Mouse (Mus musculus): ENCODE data around the gene Zfp609. TPM values are rescaled to one million over a fixed set of nuclear protein-coding genes. Genes with fewer than 3 reads are reported as not detected.

Gene Zfp609
- polyA plus RNA-seq (2014; fragmentation: Nextera tagmentation; extraction: Ambion mirVana), result 7.8 and 7.9 TPM in 2 replicates

DNA sequence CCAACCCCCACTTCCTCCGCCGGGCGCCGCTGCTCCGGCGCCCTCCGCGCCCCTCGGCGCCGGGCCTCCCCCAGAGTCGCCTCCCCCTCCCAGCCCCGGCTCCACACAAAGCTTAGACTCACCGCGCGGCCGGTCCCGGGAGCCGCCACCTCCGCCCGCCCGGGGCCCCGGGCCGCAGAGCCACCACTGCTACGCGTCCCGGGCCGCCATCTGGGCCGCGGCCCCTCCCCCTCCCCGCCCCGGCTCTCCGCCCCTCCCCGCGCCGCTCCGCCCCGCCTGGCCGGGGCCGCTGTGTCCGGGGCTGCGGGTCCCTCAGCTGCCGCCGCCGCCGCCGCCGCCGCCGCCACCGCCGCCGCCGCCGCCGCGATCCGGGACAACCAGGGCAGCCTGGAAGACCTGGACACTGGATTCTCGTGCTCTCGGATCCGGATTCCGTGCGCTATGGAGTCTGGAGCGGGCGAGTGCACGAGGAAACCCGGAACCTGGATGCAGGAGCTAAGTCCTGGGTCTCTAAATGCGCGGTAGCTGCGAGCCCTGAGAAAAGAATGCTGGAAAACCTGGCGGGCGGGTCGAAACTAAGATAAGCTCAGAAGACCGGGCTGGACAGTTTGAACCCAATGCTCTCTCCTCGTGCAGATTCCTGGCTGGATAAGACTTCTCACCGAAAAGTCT is at the start of gene Zfp609:
TSS of gene Zfp609 (minus strand) at position 221 of the 672 bp plus-strand sequence.
- peak within 1 kb of the TSS; percentile 77 for H3K4me3 ChIP-seq (ENCODE audit: low read depth, low read length)
- H3K4me1 ChIP-seq (replicated peaks; ENCODE audit: control insufficient read depth, insufficient read depth, low read length), result peaks cover 36% of the 10 kb centered on the region
- H3K4me2 ChIP-seq (ENCODE audit: low read length), result peak within 1 kb of the TSS; percentile 90
- no peaks in the 10 kb centered on the region for H3K9me3 ChIP-seq (ENCODE audit: control insufficient read depth, low read length)
- peak; percentile 90 for ATAC-seq (replicated peaks; ENCODE audit: low FRiP score, low TSS enrichment, low read depth)
- no peaks in the 10 kb centered on the region for H3K27me3 ChIP-seq (replicated peaks; ENCODE audit: control insufficient read depth, insufficient read depth, low read length)
- no peaks in the 10 kb centered on the region for H3K36me3 ChIP-seq (ENCODE audit: control insufficient read depth, insufficient read depth, low read length)
- peak within 1 kb of the TSS; percentile 98 for H3K27ac ChIP-seq (ENCODE audit: low read depth)
- WGBS, result under 1% methylated on average over 64 of the region's 76 CpGs
- peak within 1 kb of the TSS; percentile 96 for H3K9ac ChIP-seq (ENCODE audit: low read length)
- peak; percentile 100 for DNase-seq (ENCODE audit: low spot score)

DNA sequence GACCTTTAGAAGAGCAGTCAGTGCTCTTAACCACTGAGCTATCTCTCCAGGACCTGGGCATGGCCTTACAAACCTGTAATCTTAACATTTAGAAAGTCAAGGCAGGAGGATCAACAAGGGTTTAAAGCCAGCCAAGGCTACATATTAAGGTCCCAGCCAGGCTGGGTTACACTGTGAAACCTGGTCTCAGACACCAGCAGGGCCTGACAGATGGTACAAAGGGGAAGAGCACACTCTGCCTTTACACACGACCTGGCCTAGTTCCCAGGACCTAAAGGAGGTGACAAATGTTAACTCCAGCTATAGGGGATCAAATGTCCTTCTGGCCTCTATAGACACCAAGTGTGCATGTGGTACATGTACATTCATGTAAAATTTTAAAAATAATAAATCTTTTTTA is 32.3 kb upstream of the Zfp609 start:
- ATAC-seq (replicated peaks; ENCODE audit: low FRiP score, low TSS enrichment, low read depth), result no peak
- no peak overlapping the region for H3K27ac ChIP-seq (ENCODE audit: low read depth)
- H3K4me2 ChIP-seq (ENCODE audit: low read length), result no peak overlapping the region
- peaks cover 55% of the 10 kb centered on the region for H3K36me3 ChIP-seq (ENCODE audit: control insufficient read depth, insufficient read depth, low read length)
- H3K9ac ChIP-seq (ENCODE audit: low read length), result no peak overlapping the region
- H3K9me3 ChIP-seq (ENCODE audit: control insufficient read depth, low read length), result no peaks in the 10 kb centered on the region
- 63% methylated on average over 1 of the region's 1 CpGs for WGBS
- DNase-seq (ENCODE audit: low spot score), result no peak
- no peaks in the 10 kb centered on the region for H3K4me1 ChIP-seq (replicated peaks; ENCODE audit: control insufficient read depth, insufficient read depth, low read length)
- no peaks in the 10 kb centered on the region for H3K27me3 ChIP-seq (replicated peaks; ENCODE audit: control insufficient read depth, insufficient read depth, low read length)
- H3K4me3 ChIP-seq (ENCODE audit: low read depth, low read length), result no peak overlapping the region

- no peak for DNase-seq (ENCODE audit: low spot score)
- H3K9me3 ChIP-seq (ENCODE audit: control insufficient read depth, low read length), result no peaks in the 10 kb centered on the region
- no peak for ATAC-seq (replicated peaks; ENCODE audit: low FRiP score, low TSS enrichment, low read depth)
- no peak overlapping the region for H3K27ac ChIP-seq (ENCODE audit: low read depth)
- no peaks in the 10 kb centered on the region for H3K4me1 ChIP-seq (replicated peaks; ENCODE audit: control insufficient read depth, insufficient read depth, low read length)
- H3K36me3 ChIP-seq (ENCODE audit: control insufficient read depth, insufficient read depth, low read length), result peaks cover 33% of the 10 kb centered on the region
- no peak overlapping the region for H3K9ac ChIP-seq (ENCODE audit: low read length)
- H3K4me3 ChIP-seq (ENCODE audit: low read depth, low read length), result no peak overlapping the region
- H3K4me2 ChIP-seq (ENCODE audit: low read length), result no peak overlapping the region
- 14% methylated on average over 1 of the region's 1 CpGs for WGBS
- no peaks in the 10 kb centered on the region for H3K27me3 ChIP-seq (replicated peaks; ENCODE audit: control insufficient read depth, insufficient read depth, low read length)
Measured at GRCm38 (mm10) chr9:65850203-65850602, 22.8 kb upstream of the Zfp609 start.

DNA sequence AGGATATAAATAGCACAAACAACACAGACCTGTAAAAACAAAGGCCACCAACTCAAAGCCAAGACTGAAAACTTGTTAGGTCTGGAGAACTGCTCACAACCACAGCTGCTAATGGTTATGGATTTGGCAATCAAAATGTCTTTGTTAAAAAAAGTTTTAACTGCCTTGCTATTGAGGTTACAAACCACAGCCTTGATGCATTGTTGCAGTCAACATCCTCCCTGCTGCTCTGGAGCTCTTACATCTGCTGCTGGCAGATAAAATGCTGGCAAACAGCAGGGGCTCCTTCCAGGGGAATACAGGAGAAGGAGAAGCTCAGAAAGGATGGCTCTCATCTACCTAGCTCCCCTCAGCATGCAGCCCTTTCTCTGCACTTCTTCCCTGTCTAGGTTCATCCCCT is 20.8 kb upstream of the Zfp609 start:
- Histone ChIP-seq H3K36me3 (ENCODE audit: control insufficient read depth, insufficient read depth, low read length) (peaks cover 24% of the 10 kb centered on the region), H3K27me3 (replicated peaks; ENCODE audit: control insufficient read depth, insufficient read depth, low read length) (no peaks in the 10 kb centered on the region), H3K4me3 (ENCODE audit: low read depth, low read length) (no peak overlapping the region), H3K9me3 (ENCODE audit: control insufficient read depth, low read length) (no peaks in the 10 kb centered on the region), H3K4me1 (replicated peaks; ENCODE audit: control insufficient read depth, insufficient read depth, low read length) (no peaks in the 10 kb centered on the region), H3K9ac (ENCODE audit: low read length) (no peak overlapping the region), H3K27ac (ENCODE audit: low read depth) (no peak overlapping the region), H3K4me2 (ENCODE audit: low read length) (no peak overlapping the region)
- DNase-seq (ENCODE audit: low spot score) (no peak), ATAC-seq (replicated peaks; ENCODE audit: low FRiP score, low TSS enrichment, low read depth) (no peak)

DNA sequence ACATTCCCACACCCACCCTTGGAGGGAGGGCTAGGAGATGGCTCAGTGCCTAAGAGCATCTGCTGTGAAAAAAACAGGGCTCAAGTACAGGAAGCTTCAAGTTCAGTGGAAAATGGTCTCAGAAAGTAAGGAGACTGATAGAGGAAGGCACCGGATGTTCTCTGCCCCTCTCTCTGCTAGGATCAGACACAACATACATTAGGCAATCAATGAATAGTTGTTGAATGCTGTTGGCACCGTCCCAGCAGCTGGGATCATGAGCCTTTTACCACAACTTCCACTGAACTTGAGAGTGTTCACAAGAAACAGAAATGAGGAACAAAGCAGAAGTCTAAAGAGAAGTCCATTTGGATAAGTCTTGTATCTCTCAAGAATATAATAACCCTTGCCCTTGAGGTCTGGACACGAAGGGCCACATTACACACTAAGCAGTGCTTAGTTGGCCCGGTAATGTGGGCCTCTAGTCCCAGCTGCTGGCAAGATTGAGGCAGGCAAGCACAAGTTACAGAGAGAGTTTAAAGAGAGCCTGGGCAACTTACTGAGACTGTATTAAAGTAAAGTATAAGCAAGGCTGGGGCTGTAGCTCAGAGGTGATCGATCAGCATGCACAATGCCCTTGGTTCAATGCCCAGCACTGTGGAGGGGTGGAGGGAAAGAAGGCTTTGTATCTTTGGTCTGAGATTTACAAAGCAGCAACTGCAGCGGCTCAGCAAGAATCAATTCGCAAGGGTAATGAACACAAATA is 17.2 kb upstream of the Zfp609 start:
- H3K27ac ChIP-seq (ENCODE audit: low read depth), result peak overlapping the region; percentile 29; the same call in 1 of the 2 replicates
- WGBS, result 82% methylated on average over 7 of the region's 7 CpGs

GRCm38 (mm10) chr9:65839841-65840240 is 12.5 kb upstream of the Zfp609 start:
- peaks cover 27% of the 10 kb centered on the region for H3K36me3 ChIP-seq (ENCODE audit: control insufficient read depth, insufficient read depth, low read length)
- H3K4me3 ChIP-seq (ENCODE audit: low read depth, low read length), result no peak overlapping the region
- no peak overlapping the region for H3K4me2 ChIP-seq (ENCODE audit: low read length)
- no peak for DNase-seq (ENCODE audit: low spot score)
- H3K9me3 ChIP-seq (ENCODE audit: control insufficient read depth, low read length), result no peaks in the 10 kb centered on the region
- H3K27me3 ChIP-seq (replicated peaks; ENCODE audit: control insufficient read depth, insufficient read depth, low read length), result no peaks in the 10 kb centered on the region
- no peaks in the 10 kb centered on the region for H3K4me1 ChIP-seq (replicated peaks; ENCODE audit: control insufficient read depth, insufficient read depth, low read length)
- ATAC-seq (replicated peaks; ENCODE audit: low FRiP score, low TSS enrichment, low read depth), result no peak
- H3K27ac ChIP-seq (ENCODE audit: low read depth), result no peak overlapping the region
- 100% methylated on average over 1 of the region's 1 CpGs for WGBS
- H3K9ac ChIP-seq (ENCODE audit: low read length), result no peak overlapping the region

More for the DNA sequence above, 17.2 kb upstream of the Zfp609 start:
- H3K4me3 ChIP-seq (ENCODE audit: low read depth, low read length), result no peak overlapping the region
- H3K9ac ChIP-seq (ENCODE audit: low read length), result no peak overlapping the region
- H3K4me1 ChIP-seq (replicated peaks; ENCODE audit: control insufficient read depth, insufficient read depth, low read length), result no peaks in the 10 kb centered on the region
- no peak for DNase-seq (ENCODE audit: low spot score)
- no peak for ATAC-seq (replicated peaks; ENCODE audit: low FRiP score, low TSS enrichment, low read depth)
- H3K36me3 ChIP-seq (ENCODE audit: control insufficient read depth, insufficient read depth, low read length), result peaks cover 15% of the 10 kb centered on the region; the same call in 1 of the 2 replicates
- H3K4me2 ChIP-seq (ENCODE audit: low read length), result no peak overlapping the region
- H3K27me3 ChIP-seq (replicated peaks; ENCODE audit: control insufficient read depth, insufficient read depth, low read length), result no peaks in the 10 kb centered on the region
- H3K9me3 ChIP-seq (ENCODE audit: control insufficient read depth, low read length), result no peaks in the 10 kb centered on the region

DNA sequence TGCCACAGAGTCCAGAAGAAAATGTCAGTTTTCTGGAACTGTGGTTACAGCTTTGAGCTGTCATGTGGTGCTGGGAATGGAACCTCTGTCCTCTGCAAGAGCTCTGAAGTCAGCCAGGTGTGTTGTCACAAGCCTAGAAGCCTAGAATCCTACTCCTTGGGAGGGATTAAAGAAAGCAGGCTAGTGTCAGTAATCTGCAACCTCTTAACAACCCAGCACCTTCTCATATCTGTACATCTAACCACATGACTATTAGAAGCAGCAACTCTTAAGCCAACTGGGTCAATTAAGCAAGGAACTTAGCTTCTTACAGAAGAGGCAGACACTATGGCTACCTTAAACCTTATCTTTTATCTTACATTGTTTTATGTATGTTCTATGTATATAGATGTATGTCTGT is 9.6 kb upstream of the Zfp609 start:
- Histone ChIP-seq H3K27ac (ENCODE audit: low read depth) (no peak overlapping the region), H3K27me3 (replicated peaks; ENCODE audit: control insufficient read depth, insufficient read depth, low read length) (no peaks in the 10 kb centered on the region), H3K9me3 (ENCODE audit: control insufficient read depth, low read length) (no peaks in the 10 kb centered on the region), H3K4me3 (ENCODE audit: low read depth, low read length) (no peak overlapping the region), H3K4me1 (replicated peaks; ENCODE audit: control insufficient read depth, insufficient read depth, low read length) (no peaks in the 10 kb centered on the region), H3K4me2 (ENCODE audit: low read length) (no peak overlapping the region), H3K36me3 (ENCODE audit: control insufficient read depth, insufficient read depth, low read length) (peaks cover 21% of the 10 kb centered on the region), H3K9ac (ENCODE audit: low read length) (no peak overlapping the region)
- ATAC-seq (replicated peaks; ENCODE audit: low FRiP score, low TSS enrichment, low read depth), result no peak
- no peak for DNase-seq (ENCODE audit: low spot score)

DNA sequence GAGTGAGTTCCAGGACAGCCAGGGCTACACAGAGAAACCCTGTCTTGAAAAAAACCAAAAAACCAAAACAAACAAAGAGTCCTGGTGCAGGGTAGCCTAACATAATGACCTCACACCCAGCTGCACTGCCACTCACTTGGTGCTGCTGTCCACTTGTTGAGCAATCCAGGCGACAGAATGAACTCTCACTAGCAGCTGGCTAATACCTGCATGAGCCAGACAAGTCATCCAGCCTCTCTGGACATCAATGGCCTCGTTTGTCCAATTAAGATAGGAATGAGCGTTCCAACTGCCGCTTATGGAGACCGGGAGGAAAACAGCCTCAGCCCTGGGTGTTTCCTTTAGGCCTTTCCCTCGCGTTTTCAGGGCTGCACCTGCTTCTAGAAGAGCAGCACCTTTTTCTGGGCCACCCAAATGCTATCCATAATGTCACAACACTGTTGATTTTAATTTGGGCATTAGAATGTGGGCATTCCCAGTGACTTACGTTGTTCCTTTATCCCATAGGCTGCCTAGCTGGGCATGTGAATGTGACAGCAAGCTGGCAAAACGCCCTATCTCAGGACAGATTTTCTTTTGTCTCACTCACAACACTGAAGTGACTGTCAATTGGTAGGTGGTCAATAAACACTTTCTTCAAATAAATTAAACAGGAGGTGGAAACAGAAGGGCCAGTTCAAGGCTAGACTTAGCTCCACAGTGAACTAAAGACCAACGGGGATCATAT is 7.4 kb upstream of the Zfp609 start:
- ATAC-seq (replicated peaks; ENCODE audit: low FRiP score, low TSS enrichment, low read depth), result no peak
- WGBS, result 77% methylated on average over 10 of the region's 10 CpGs
- Histone ChIP-seq H3K4me1 (replicated peaks; ENCODE audit: control insufficient read depth, insufficient read depth, low read length) (no peaks in the 10 kb centered on the region), H3K4me2 (ENCODE audit: low read length) (no peak overlapping the region), H3K27ac (ENCODE audit: low read depth) (no peak overlapping the region), H3K27me3 (replicated peaks; ENCODE audit: control insufficient read depth, insufficient read depth, low read length) (no peaks in the 10 kb centered on the region), H3K4me3 (ENCODE audit: low read depth, low read length) (no peak overlapping the region), H3K36me3 (ENCODE audit: control insufficient read depth, insufficient read depth, low read length) (peaks cover 21% of the 10 kb centered on the region), H3K9me3 (ENCODE audit: control insufficient read depth, low read length) (no peaks in the 10 kb centered on the region), H3K9ac (ENCODE audit: low read length) (no peak overlapping the region)
- no peak for DNase-seq (ENCODE audit: low spot score)
